Mouse (Mus musculus) heart, postnatal 25 days (tissue): ENCODE measurements around the gene Ccdc83. TPM values are rescaled to one million over a fixed set of nuclear protein-coding genes. Genes with fewer than 3 reads are reported as not detected.

Experiments used
- DNase-seq: peaks from one replicate; pipeline ENCODE4 v3.0.0; 2022; ENCODE audit warnings: low spot score
- intact Hi-C: fragments of 180-260 bp; cut with DNase I; formaldehyde crosslinking; loops from one replicate; pipeline ENCODE4 v1.15.1; 2025
- total RNA-seq, 2 experiments: library from RNA; stranded (reverse); gene quantifications; 2 replicates each; pipeline ENCODE4 v1.2.3; 2021

The Ccdc83 gene
- total RNA-seq = under 1 TPM in 1 of 2 experiments, not detected in 1; 0.29 TPM

- DNase-seq = peak; percentile 73
- intact Hi-C loops = loop anchor here (1.0 to 10.0 kb wide), 3 partner anchors 111 to 267 kb away; no protein-coding TSS in a partner anchor
Observed at GRCm38 (mm10) chr7:90265289-90265970, at the start of gene Ccdc83. TSS of gene Ccdc83 (minus strand) at chr7:90265777.

GRCm38 (mm10) chr7:90313421-90313820 is 47.8 kb upstream of the Ccdc83 start:
- no peak for DNase-seq
- intact Hi-C loops = no loop called here

- intact Hi-C loops = no loop called here
- no peak for DNase-seq
Observed at GRCm38 (mm10) chr7:90312151-90312883, 46.7 kb upstream of the Ccdc83 start.

- no peak for DNase-seq
- intact Hi-C loops = no loop called here
Observed at GRCm38 (mm10) chr7:90308003-90308402, 42.4 kb upstream of the Ccdc83 start.

- no peak for DNase-seq
- intact Hi-C loops = no loop called here
Observed at GRCm38 (mm10) chr7:90306968-90307367, 41.4 kb upstream of the Ccdc83 start.

- DNase-seq = no peak
- intact Hi-C loops = no loop called here
Observed at GRCm38 (mm10) chr7:90306079-90306478, 40.5 kb upstream of the Ccdc83 start.

- no peak for DNase-seq
- intact Hi-C loops = no loop called here
Observed at GRCm38 (mm10) chr7:90302647-90303552, 37.3 kb upstream of the Ccdc83 start.

GRCm38 (mm10) chr7:90301942-90302646 is 36.5 kb upstream of the Ccdc83 start, which contains the start of gene Sytl2:
TSS of gene Sytl2 (plus strand) at chr7:90302252.
- intact Hi-C loops = no loop called here
- peak; percentile 11 for DNase-seq

GRCm38 (mm10) chr7:90291885-90292284 is 26.3 kb upstream of the Ccdc83 start:
- intact Hi-C loops = no loop called here

GRCm38 (mm10) chr7:90284793-90285192 is 19.2 kb upstream of the Ccdc83 start:
- intact Hi-C loops = loop anchor here (5.0 to 10.0 kb wide), 2 partner anchors 123 to 220 kb away; no protein-coding TSS in a partner anchor
- DNase-seq = no peak

More at GRCm38 (mm10) chr7:90291885-90292284, 26.3 kb upstream of the Ccdc83 start:
- no peak for DNase-seq

- no peak for DNase-seq
- intact Hi-C loops = loop anchor here (5.0 to 10.0 kb wide), 2 partner anchors 125 to 222 kb away; no protein-coding TSS in a partner anchor
Observed at GRCm38 (mm10) chr7:90282786-90283185, 17.2 kb upstream of the Ccdc83 start.

- intact Hi-C loops = loop anchor here (5.0 to 10.0 kb wide), 2 partner anchors 125 to 223 kb away; no protein-coding TSS in a partner anchor
- no peak for DNase-seq
Observed at GRCm38 (mm10) chr7:90281759-90282546, 16.4 kb upstream of the Ccdc83 start.

GRCm38 (mm10) chr7:90280878-90281277 is 15.3 kb upstream of the Ccdc83 start:
- no peak for DNase-seq
- intact Hi-C loops = loop anchor here (5.0 to 10.0 kb wide), 2 partner anchors 126 to 224 kb away; no protein-coding TSS in a partner anchor

GRCm38 (mm10) chr7:90280274-90280875 is 14.8 kb upstream of the Ccdc83 start:
- intact Hi-C loops = loop anchor here (5.0 to 10.0 kb wide), 2 partner anchors 127 to 224 kb away; no protein-coding TSS in a partner anchor

GRCm38 (mm10) chr7:90279136-90279535 is 13.6 kb upstream of the Ccdc83 start:
- intact Hi-C loops = no loop called here
- DNase-seq = no peak

More at GRCm38 (mm10) chr7:90280274-90280875, 14.8 kb upstream of the Ccdc83 start:
- DNase-seq = no peak

- intact Hi-C loops = no loop called here
- no peak for DNase-seq
Observed at GRCm38 (mm10) chr7:90277769-90278168, 12.2 kb upstream of the Ccdc83 start.

GRCm38 (mm10) chr7:90277246-90277645 is 11.7 kb upstream of the Ccdc83 start:
- no peak for DNase-seq
- intact Hi-C loops = no loop called here

GRCm38 (mm10) chr7:90274561-90275100 is 9.1 kb upstream of the Ccdc83 start:
- intact Hi-C loops = no loop called here
- no peak for DNase-seq
